Mouse (Mus musculus): Measurements from ENCODE around the gene Sepsecs.

Gene Sepsecs

DNA sequence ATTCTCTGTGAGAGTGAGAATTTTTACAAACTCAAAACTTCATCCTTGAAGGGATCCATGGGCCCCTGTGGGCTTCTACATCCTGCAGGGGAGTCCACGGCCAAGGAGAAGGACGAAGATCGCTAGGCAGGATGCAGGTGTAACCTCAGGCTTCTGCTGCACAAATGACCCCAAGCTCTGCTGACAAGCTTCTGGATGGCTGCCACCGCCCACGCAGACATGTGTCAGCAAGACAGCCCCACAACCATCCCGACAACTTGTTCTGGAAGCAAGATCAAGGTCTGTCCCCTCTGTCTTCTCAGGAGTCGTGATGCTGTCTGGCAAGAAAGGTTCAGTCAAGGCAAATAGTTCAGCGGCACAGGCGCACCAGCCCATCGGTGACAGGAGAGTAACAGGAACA, 59.8 kb downstream of the Sepsecs start:
- DNase-seq = peak; percentile 34

DNA sequence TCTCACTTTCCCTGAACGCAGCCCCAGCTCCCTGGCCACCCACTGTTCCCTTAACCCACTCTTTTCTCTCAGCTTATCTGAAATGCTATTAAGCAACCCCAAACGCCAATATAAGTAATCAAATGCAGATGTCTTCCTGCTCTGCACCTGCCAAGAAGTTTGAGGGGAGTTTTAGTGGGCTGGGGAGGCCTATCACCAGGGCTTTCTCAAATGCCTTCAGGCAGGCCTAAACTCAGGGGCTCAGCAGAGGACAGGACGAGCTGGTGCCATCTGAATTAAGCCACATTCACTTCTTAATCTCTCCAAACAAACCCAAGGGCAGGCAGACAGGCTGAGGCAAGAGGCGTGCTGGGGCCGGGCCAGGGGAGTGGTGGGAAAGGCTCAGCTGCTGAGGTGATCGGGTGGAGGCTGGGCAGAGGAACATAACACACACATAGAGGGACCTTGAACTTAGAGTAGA, 64.9 kb downstream of the Sepsecs start:
- DNase-seq = no peak

DNA sequence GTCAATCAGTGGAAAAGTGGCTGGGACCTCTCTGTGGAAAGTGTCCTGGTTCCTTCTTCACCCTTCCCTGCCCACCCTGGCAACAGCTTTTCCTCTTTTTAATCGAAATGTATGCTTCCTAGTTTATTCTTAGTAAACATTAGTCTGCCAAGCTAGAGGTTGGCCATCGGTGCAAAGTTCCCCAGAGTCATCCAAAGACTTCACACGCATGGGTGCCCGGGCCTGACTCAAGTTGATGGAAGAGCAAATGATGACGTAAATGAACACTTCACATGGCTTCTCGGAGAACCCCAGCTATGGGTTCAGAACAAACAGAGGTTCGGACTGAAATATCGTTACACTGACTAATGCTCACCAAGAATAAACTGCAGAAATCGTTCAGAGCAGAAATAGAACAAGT, 78.9 kb downstream of the Sepsecs start:
- DNase-seq = no peak

Data from thymus, postnatal 14 days (tissue).